8 mouse cellular contexts compared by ENCODE assay signal in the genomic region with DNA sequence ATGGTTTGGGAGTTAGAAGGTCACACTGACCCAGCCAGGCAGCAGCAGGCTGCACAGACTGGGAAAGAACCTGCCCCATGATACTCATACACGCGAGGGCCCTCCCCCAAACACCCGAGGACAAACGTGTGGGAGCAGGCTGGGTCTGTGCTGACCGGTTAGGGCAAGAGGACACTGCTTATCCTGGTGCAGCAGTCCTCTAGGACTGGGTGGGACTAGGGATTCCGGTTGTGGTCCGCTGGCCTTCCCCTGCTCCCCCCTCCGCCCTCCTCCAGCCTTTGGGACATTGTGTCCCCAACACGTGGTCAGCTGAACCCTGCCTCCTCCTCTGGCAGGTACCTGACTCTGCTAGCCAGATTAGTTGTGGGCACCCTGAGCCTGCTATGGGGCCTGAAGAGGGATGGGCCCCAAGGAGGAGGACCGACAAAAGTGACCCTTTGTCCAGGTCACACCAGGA. TPM values are rescaled to one million over a fixed set of nuclear protein-coding genes. Genes with fewer than 3 reads are reported as not detected.
DNase-seq lines count a peak whose midpoint lies in the region; ATAC-seq lines count a peak whose summit lies in the region.

No protein-coding gene starts in this region.

- 34% methylated on average over 10 of the region's 10 CpGs for whole genome bisulfite sequencing in heart, embryonic 11.5 days (ENCODE audit: insufficient replicate concordance)
- 33% methylated on average over 9 of the region's 10 CpGs for WGBS in kidney, embryonic 14.5 days
- WGBS in hindbrain, embryonic 14.5 days, result 37% methylated on average over 10 of the region's 10 CpGs

- DNase-seq in left cerebral cortex, postnatal 36 days (ENCODE audit: low spot score in 2 of 2), result no peak
- no peak for DNase-seq in layer of hippocampus, postnatal 14 days (ENCODE audit: low spot score in 2 of 2)
- DNase-seq in hindbrain, embryonic 14.5 days (ENCODE audit: low spot score), result no peak

- peaks cover 11% of the 10 kb centered on the region for H3K9me3 ChIP-seq in megakaryocyte, embryonic 14.5 days
- H3K9me3 ChIP-seq in heart, embryonic 11.5 days (replicated peaks; ENCODE audit: control insufficient read depth, low read length), result no peaks in the 10 kb centered on the region
- no peaks in the 10 kb centered on the region for H3K9me3 ChIP-seq in kidney, embryonic 14.5 days (ENCODE audit: control insufficient read depth, low read length)
- H3K9me3 ChIP-seq in hindbrain, embryonic 14.5 days (ENCODE audit: control insufficient read depth, low read length), result no peaks in the 10 kb centered on the region

- H3K4me1 ChIP-seq in megakaryocyte, embryonic 14.5 days, result peaks cover 14% of the 10 kb centered on the region
- H3K4me1 ChIP-seq in heart, embryonic 11.5 days (ENCODE audit: control insufficient read depth, insufficient read depth, low read length), result peaks cover 10% of the 10 kb centered on the region; the same call in 1 of the 2 replicates
- H3K4me1 ChIP-seq in kidney, embryonic 14.5 days (ENCODE audit: control insufficient read depth, insufficient read depth, low read length), result no peaks in the 10 kb centered on the region
- no peaks in the 10 kb centered on the region for H3K4me1 ChIP-seq in hindbrain, embryonic 14.5 days (replicated peaks; ENCODE audit: control insufficient read depth, insufficient read depth, low read length)

- no peak overlapping the region; the same call in 1 of the 2 replicates for H3K4me2 ChIP-seq in heart, embryonic 11.5 days
- no peak overlapping the region; the same call in 1 of the 2 replicates for H3K4me2 ChIP-seq in kidney, embryonic 14.5 days (replicated peaks; ENCODE audit: low read depth, low read length)
- H3K4me2 ChIP-seq in hindbrain, embryonic 14.5 days (replicated peaks), result no peak overlapping the region

- H3K9ac ChIP-seq in heart, embryonic 11.5 days (ENCODE audit: low read depth, low read length), result 0 out of 2 replicates have a peak overlapping the region, but pooled peaks have one; percentile 54
- no peak overlapping the region for H3K9ac ChIP-seq in kidney, embryonic 14.5 days (ENCODE audit: low read depth, low read length)
- H3K9ac ChIP-seq in hindbrain, embryonic 14.5 days, result no peak overlapping the region

- intact Hi-C loops in left cerebral cortex, postnatal 36 days (cut with DNase I), result loop anchor here (1.0 to 5.0 kb wide), 2 partner anchors 47 kb away; no protein-coding TSS in a partner anchor

- no peak overlapping the region for H3K27ac ChIP-seq in heart, embryonic 11.5 days (ENCODE audit: low read depth, low read length)
- no peak overlapping the region for H3K27ac ChIP-seq in kidney, embryonic 14.5 days (ENCODE audit: low read depth, low read length)
- H3K27ac ChIP-seq in hindbrain, embryonic 14.5 days, result no peak overlapping the region

- ATAC-seq in megakaryocyte, adult 5-6 weeks (ENCODE audit: poor library complexity, severe bottlenecking), result no peak
- no peak; the same call in 1 of the 2 replicates for ATAC-seq in heart, embryonic 11.5 days (replicated peaks; ENCODE audit: insufficient number of reproducible peaks, low FRiP score, low TSS enrichment)
- ATAC-seq in kidney, embryonic 14.5 days (ENCODE audit: low FRiP score, low TSS enrichment), result peak; percentile 41
- peak; percentile 5; the same call in 1 of the 2 replicates for ATAC-seq in megakaryocyte-erythroid progenitor cell, adult 5-6 weeks (replicated peaks; ENCODE audit: low FRiP score, low TSS enrichment, poor library complexity, severe bottlenecking)
- no peak; the same call in 1 of the 2 replicates for ATAC-seq in hindbrain, embryonic 14.5 days (ENCODE audit: low FRiP score)

- peaks cover 58% of the 10 kb centered on the region for H3K27me3 ChIP-seq in megakaryocyte, embryonic 14.5 days (replicated peaks)
- H3K27me3 ChIP-seq in heart, embryonic 11.5 days (ENCODE audit: control insufficient read depth, insufficient read depth, low read length), result no peaks in the 10 kb centered on the region
- H3K27me3 ChIP-seq in kidney, embryonic 14.5 days (ENCODE audit: control insufficient read depth, insufficient read depth, low read length), result no peaks in the 10 kb centered on the region
- H3K27me3 ChIP-seq in hindbrain, embryonic 14.5 days (ENCODE audit: control insufficient read depth, insufficient read depth, low read length), result no peaks in the 10 kb centered on the region

- peak overlapping the region; percentile 18 for H3K4me3 ChIP-seq in megakaryocyte, embryonic 14.5 days (replicated peaks)
- no peak overlapping the region for H3K4me3 ChIP-seq in heart, embryonic 11.5 days (ENCODE audit: low read depth, low read length)
- H3K4me3 ChIP-seq in kidney, embryonic 14.5 days (ENCODE audit: low read length), result no peak overlapping the region
- H3K4me3 ChIP-seq in hindbrain, embryonic 14.5 days (replicated peaks; ENCODE audit: low read length), result no peak overlapping the region

- no peaks in the 10 kb centered on the region for H3K36me3 ChIP-seq in megakaryocyte, embryonic 14.5 days (replicated peaks; ENCODE audit: low read length)
- no peaks in the 10 kb centered on the region for H3K36me3 ChIP-seq in heart, embryonic 11.5 days (ENCODE audit: control insufficient read depth, insufficient read depth, low read length)
- H3K36me3 ChIP-seq in kidney, embryonic 14.5 days (ENCODE audit: control insufficient read depth, insufficient read depth, low read length), result no peaks in the 10 kb centered on the region
- no peaks in the 10 kb centered on the region for H3K36me3 ChIP-seq in hindbrain, embryonic 14.5 days (replicated peaks; ENCODE audit: control insufficient read depth, insufficient read depth)

RNA-seq across cellular contexts. Expression of gene Pim3, which starts 13.7 kb away (rescaled TPM):
- polyA plus RNA-seq in megakaryocyte, embryonic 14.5 days (2012; ENCODE audit: insufficient read depth, low replicate concordance), result 14.1 and 18.1 TPM in 2 replicates
- 6.9 and 12.5 TPM in 2 replicates for total RNA-seq in megakaryocyte, adult 5-6 weeks (2015)
- 3.3 and 4.7 TPM in 2 replicates for total RNA-seq in megakaryocyte, adult 5-6 weeks (2017)
- polyA plus RNA-seq in heart, embryonic 11.5 days (2014; fragmentation: Nextera tagmentation; extraction: Ambion mirVana), result 43.7 and 50.1 TPM in 2 replicates
- polyA plus RNA-seq in kidney, embryonic 14.5 days (2014; fragmentation: Nextera tagmentation; extraction: Ambion mirVana), result 37.4 and 46.2 TPM in 2 replicates
- total RNA-seq in megakaryocyte-erythroid progenitor cell, adult 5-6 weeks (2014; fragmentation: Nextera tagmentation), result 5.1 and 6.4 TPM in 2 replicates
- 5.5 and 12.5 TPM in 2 replicates for total RNA-seq in megakaryocyte-erythroid progenitor cell, adult 5-6 weeks (2017)
- 10 to 100 TPM; 35.0 to 51.0 TPM for total RNA-seq in left cerebral cortex, postnatal 36 days (2021)
- total RNA-seq in layer of hippocampus, postnatal 14 days (2021), result 10 to 100 TPM; 40.8 to 48.4 TPM
- 52.1 and 61.0 TPM in 2 replicates for polyA plus RNA-seq in hindbrain, embryonic 14.5 days (2014; fragmentation: Nextera tagmentation; extraction: Ambion mirVana)

RNA-seq across cellular contexts. Expression of gene Creld2, which starts 56.2 kb away (rescaled TPM):
- polyA plus RNA-seq in megakaryocyte, embryonic 14.5 days (2012; ENCODE audit: insufficient read depth, low replicate concordance), result 18.5 and 51.3 TPM in 2 replicates
- 21.5 and 22.2 TPM in 2 replicates for total RNA-seq in megakaryocyte, adult 5-6 weeks (2015)
- 38.6 and 41.4 TPM in 2 replicates for total RNA-seq in megakaryocyte, adult 5-6 weeks (2017)
- 71.7 and 83.6 TPM in 2 replicates for polyA plus RNA-seq in heart, embryonic 11.5 days (2014; fragmentation: Nextera tagmentation; extraction: Ambion mirVana)
- polyA plus RNA-seq in kidney, embryonic 14.5 days (2014; fragmentation: Nextera tagmentation; extraction: Ambion mirVana), result 80.3 and 100 TPM in 2 replicates
- 24.8 and 29.7 TPM in 2 replicates for total RNA-seq in megakaryocyte-erythroid progenitor cell, adult 5-6 weeks (2014; fragmentation: Nextera tagmentation)
- total RNA-seq in megakaryocyte-erythroid progenitor cell, adult 5-6 weeks (2017), result 47.8 and 50.9 TPM in 2 replicates
- total RNA-seq in left cerebral cortex, postnatal 36 days (2021), result 10 to 100 TPM; 17.5 to 26.0 TPM
- total RNA-seq in layer of hippocampus, postnatal 14 days (2021), result 10 to 100 TPM; 17.3 to 26.1 TPM
- polyA plus RNA-seq in hindbrain, embryonic 14.5 days (2014; fragmentation: Nextera tagmentation; extraction: Ambion mirVana), result 59.5 and 64.0 TPM in 2 replicates

RNA-seq across cellular contexts. Expression of gene Alg12, which starts 56.5 kb away (rescaled TPM):
- 1.6 and 6.8 TPM in 2 replicates for polyA plus RNA-seq in megakaryocyte, embryonic 14.5 days (2012; ENCODE audit: insufficient read depth, low replicate concordance)
- 11.0 and 13.0 TPM in 2 replicates for total RNA-seq in megakaryocyte, adult 5-6 weeks (2015)
- total RNA-seq in megakaryocyte, adult 5-6 weeks (2017), result 5.1 and 5.7 TPM in 2 replicates
- polyA plus RNA-seq in heart, embryonic 11.5 days (2014; fragmentation: Nextera tagmentation; extraction: Ambion mirVana), result 11.6 and 12.5 TPM in 2 replicates
- 8.6 and 13.7 TPM in 2 replicates for polyA plus RNA-seq in kidney, embryonic 14.5 days (2014; fragmentation: Nextera tagmentation; extraction: Ambion mirVana)
- 2.8 and 8.3 TPM in 2 replicates for total RNA-seq in megakaryocyte-erythroid progenitor cell, adult 5-6 weeks (2014; fragmentation: Nextera tagmentation)
- 3.3 and 5.2 TPM in 2 replicates for total RNA-seq in megakaryocyte-erythroid progenitor cell, adult 5-6 weeks (2017)
- total RNA-seq in left cerebral cortex, postnatal 36 days (2021), result 10 to 100 TPM; 12.8 to 15.7 TPM
- 10 to 100 TPM in 1 of 2 experiments, 1 to 10 TPM in 1; 9.2 to 12.0 TPM for total RNA-seq in layer of hippocampus, postnatal 14 days (2021)
- polyA plus RNA-seq in hindbrain, embryonic 14.5 days (2014; fragmentation: Nextera tagmentation; extraction: Ambion mirVana), result 9.0 and 10.0 TPM in 2 replicates

Comparison
In these comparisons a context has a peak if more than half of its experiments do, and no peak if none do; other contexts are left out.
1. ATAC-seq: peak in kidney, embryonic 14.5 days (single experiment) and megakaryocyte-erythroid progenitor cell, adult 5-6 weeks (single experiment); none in megakaryocyte, adult 5-6 weeks (single experiment), heart, embryonic 11.5 days (single experiment) and hindbrain, embryonic 14.5 days (single experiment).